Mouse (Mus musculus) kidney, embryonic 14.5 days (tissue): ENCODE measurements around the gene Tspan32. TPM values are rescaled to one million over a fixed set of nuclear protein-coding genes. Genes with fewer than 3 reads are reported as not detected.

Source experiments
- ATAC-seq: fragments of 200-750 bp; cut with Nextera tagmentation; 2 replicates; pipeline ENCODE4 v1.8.0; 2017; ENCODE audit warnings: moderate number of reproducible peaks, mild to moderate bottlenecking, moderate TSS enrichment, moderate library complexity; ENCODE audit not compliant: low FRiP score, low TSS enrichment
- H3K27ac ChIP-seq: fragments of 300-500 bp; sonication (generic); 2 replicates; pipeline ENCODE4 v1.5.1; 2014; ENCODE audit warnings: low read depth, mild to moderate bottlenecking, low read length, moderate library complexity, mixed read lengths
- H3K27me3 ChIP-seq: fragments of 300-500 bp; sonication (generic); 2 replicates; pipeline ENCODE4 v1.6.1; 2014; ENCODE audit warnings: mild to moderate bottlenecking, low read length; ENCODE audit not compliant: control insufficient read depth, insufficient read depth
- H3K36me3 ChIP-seq: fragments of 300-500 bp; sonication (generic); 2 replicates; pipeline ENCODE4 v1.6.1; 2014; ENCODE audit warnings: low read length, mixed read lengths; ENCODE audit not compliant: control insufficient read depth, insufficient read depth
- H3K4me1 ChIP-seq: fragments of 300-500 bp; sonication (generic); 2 replicates; pipeline ENCODE4 v1.6.1; 2014; ENCODE audit warnings: low read length, mixed read lengths; ENCODE audit not compliant: control insufficient read depth, insufficient read depth
- H3K4me2 ChIP-seq: fragments of 300-500 bp; sonication (generic); replicated peaks from 2 replicates; pipeline ENCODE4 v1.6.1; 2014; ENCODE audit warnings: low read depth, mild to moderate bottlenecking, low read length
- H3K4me3 ChIP-seq: fragments of 300-500 bp; sonication (generic); 2 replicates; pipeline ENCODE4 v1.5.1; 2014; ENCODE audit warnings: mild to moderate bottlenecking, low read length
- H3K9ac ChIP-seq: fragments of 300-500 bp; sonication (generic); 2 replicates; pipeline ENCODE4 v1.6.1; 2014; ENCODE audit warnings: low read depth, mild to moderate bottlenecking, low read length, moderate library complexity
- H3K9me3 ChIP-seq: fragments of 300-500 bp; sonication (generic); 2 replicates; pipeline ENCODE4 v1.6.1; 2016; ENCODE audit warnings: low read length; ENCODE audit not compliant: control insufficient read depth
- WGBS: fragments of 180-500 bp; shearing (Covaris S2); extraction: QIAGEN DNeasy Blood & Tissue Kit; methylation state at CpG from one replicate; pipeline ENCODE4 v1.1.7; 2014; 5-methylcytosine and 5-hydroxymethylcytosine counted together
- polyA plus RNA-seq: library from polyadenylated mRNA; unstranded; fragments of >200 nt; fragmentation: Nextera tagmentation; extraction: Ambion mirVana; gene quantifications from 2 replicates; pipeline ENCODE4 v1.2.1, GENCODE M21; 2014

Gene Tspan32
- polyA plus RNA-seq, 1 experiment from 2014 or later, result 0.97 TPM

GRCm38 (mm10) chr7:143037306-143037705 lies 32.5 kb downstream of the Tspan32 start:
- Histone ChIP-seq H3K9ac (no peak overlapping the region), H3K27ac (no peak overlapping the region), H3K36me3 (no peaks in the 10 kb centered on the region), H3K27me3 (no peaks in the 10 kb centered on the region), H3K4me3 (no peak overlapping the region), H3K4me1 (peaks cover 7% of the 10 kb centered on the region; the same call in 1 of the 2 replicates), H3K9me3 (no peaks in the 10 kb centered on the region), H3K4me2 (no peak overlapping the region)
- no peak for ATAC-seq
- WGBS, result 90% methylated on average over 4 of the region's 4 CpGs

DNA sequence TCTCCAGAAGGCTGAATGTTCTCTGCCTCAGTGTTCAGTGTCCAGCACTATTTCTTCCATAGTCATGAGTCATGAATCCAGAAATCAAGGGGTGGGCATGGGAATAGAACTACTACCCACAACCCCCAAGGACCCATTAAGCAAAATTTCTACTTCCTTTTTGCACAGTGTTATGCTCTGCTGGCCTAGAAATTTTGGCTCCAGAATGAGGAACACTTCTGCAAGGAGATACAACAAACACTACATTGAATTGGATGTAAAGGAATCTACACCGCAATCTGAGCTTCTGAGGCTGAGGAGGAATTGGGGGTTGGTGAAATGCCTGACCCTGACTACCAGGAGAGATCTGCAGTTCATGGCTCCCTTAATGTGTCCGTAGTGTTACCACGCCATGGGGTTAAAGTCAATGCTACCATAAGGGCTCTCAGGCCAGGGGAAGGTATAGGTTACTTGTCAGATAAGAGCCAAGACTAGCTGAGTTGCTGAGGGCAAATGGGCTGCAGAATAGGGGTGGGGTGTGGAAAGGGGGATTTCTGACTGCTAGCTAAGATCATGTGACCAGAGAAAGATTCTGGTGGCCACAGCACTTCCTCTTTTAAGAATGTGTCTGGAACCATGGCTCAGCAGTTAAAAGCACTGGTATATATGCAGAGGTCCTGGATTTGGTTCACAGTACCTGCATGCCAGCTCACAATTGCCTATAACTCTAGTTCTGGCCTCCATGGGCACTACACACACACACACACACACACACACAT lies 33.5 kb downstream of the Tspan32 start:
- 87% methylated on average over 3 of the region's 3 CpGs for WGBS
- Histone ChIP-seq H3K27me3 (no peaks in the 10 kb centered on the region), H3K27ac (no peak overlapping the region), H3K4me1 (peaks cover 11% of the 10 kb centered on the region; the same call in 1 of the 2 replicates), H3K9me3 (no peaks in the 10 kb centered on the region), H3K4me2 (no peak overlapping the region), H3K4me3 (no peak overlapping the region), H3K36me3 (no peaks in the 10 kb centered on the region), H3K9ac (no peak overlapping the region)
- ATAC-seq, result no peak

DNA sequence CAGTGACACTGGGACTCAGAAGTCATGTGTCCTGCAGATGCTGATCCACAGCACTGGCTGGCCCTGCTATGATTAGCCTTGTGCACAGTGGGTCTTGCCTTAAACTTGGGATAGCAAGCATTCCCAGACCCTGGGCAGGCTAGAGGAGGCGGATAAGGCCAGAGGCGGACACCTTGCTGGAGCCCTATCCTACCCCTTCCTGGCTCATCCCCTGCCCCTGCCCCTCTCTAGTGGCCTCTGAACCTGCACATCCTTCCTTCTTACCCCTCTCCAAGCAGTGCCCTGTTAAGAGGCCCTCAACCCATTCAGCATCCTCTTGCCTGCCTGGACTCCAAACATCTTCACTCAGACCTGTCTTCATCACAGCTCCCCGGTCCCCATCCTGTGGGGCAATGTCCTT lies 35.7 kb downstream of the Tspan32 start:
- peak; percentile 46; the same call in 1 of the 2 replicates for ATAC-seq
- Histone ChIP-seq H3K27me3 (no peaks in the 10 kb centered on the region), H3K9ac (no peak overlapping the region), H3K9me3 (no peaks in the 10 kb centered on the region), H3K4me3 (no peak overlapping the region), H3K4me2 (no peak overlapping the region), H3K27ac (no peak overlapping the region), H3K4me1 (peaks cover 11% of the 10 kb centered on the region; the same call in 1 of the 2 replicates), H3K36me3 (no peaks in the 10 kb centered on the region)
- 94% methylated on average over 3 of the region's 3 CpGs for WGBS

DNA sequence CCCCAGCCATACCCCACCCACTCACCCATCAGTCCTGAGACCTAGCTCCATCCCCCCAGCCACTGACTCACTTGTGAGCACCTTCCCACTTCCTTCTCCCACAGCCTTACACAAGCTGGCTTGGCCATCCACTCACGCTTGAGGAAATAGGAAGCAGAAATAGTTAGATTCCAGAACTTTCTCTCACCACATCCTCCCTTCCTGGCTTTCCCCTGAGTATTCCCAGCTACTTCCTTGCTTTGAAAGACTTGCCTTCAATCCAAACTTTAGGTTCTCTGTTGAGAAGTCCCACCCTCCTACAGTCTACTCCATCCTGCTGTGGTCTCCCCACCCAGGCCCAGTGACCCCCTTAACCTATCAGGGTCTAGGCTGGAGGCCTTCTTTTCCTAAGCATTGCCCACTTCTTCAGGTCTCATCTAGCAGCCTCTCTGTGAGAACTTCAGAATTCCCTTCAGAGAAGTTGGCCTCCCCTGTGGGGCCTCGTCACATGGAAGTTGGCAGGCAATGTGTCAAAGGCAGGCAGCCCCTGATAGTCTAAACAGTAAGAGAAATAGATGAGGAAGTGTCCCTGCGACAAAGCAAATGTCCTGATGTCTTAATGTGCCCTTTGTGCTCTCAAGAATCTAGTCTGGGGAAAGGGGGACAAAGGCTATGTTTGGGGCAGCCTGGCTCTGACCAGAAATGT lies 36.4 kb downstream of the Tspan32 start:
- Histone ChIP-seq H3K9ac (no peak overlapping the region), H3K27ac (no peak overlapping the region; the same call in 1 of the 2 replicates), H3K36me3 (no peaks in the 10 kb centered on the region), H3K4me3 (no peak overlapping the region), H3K4me2 (no peak overlapping the region), H3K9me3 (no peaks in the 10 kb centered on the region), H3K27me3 (no peaks in the 10 kb centered on the region), H3K4me1 (peaks cover 11% of the 10 kb centered on the region; the same call in 1 of the 2 replicates)
- ATAC-seq, result no peak
- 77% methylated on average over 3 of the region's 3 CpGs for WGBS

- no peaks in the 10 kb centered on the region for H3K9me3 ChIP-seq
- H3K27me3 ChIP-seq, result no peaks in the 10 kb centered on the region
- peak overlapping the region; percentile 51; the same call in 1 of the 2 replicates for H3K27ac ChIP-seq
- WGBS, result 63% methylated on average over 3 of the region's 3 CpGs
- H3K4me3 ChIP-seq, result no peak overlapping the region
- no peaks in the 10 kb centered on the region for H3K36me3 ChIP-seq
- no peak for ATAC-seq
- H3K4me2 ChIP-seq, result no peak overlapping the region
- H3K4me1 ChIP-seq, result peaks cover 11% of the 10 kb centered on the region; the same call in 1 of the 2 replicates
- H3K9ac ChIP-seq, result no peak overlapping the region
Measured at GRCm38 (mm10) chr7:143042089-143042488, 37.2 kb downstream of the Tspan32 start.

DNA sequence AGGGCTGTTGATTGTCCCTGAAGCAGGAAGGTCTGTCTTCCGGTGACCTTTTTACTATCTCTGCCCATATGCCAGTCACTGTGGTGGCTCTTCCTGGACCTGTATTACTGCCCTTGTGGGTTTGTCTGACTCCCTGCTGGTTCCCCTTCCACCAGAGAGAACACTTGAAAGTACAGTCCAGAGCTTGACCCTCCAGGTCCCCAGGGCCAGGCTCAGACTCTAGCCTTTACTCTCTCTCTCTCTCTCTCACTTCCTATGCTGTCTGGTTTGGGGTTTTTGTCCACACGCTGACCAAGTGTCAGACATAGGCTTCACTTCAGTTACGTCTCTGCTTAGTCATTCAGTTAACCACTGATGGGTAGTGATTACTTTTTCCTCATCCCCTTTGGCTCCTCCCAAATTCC lies 38.1 kb downstream of the Tspan32 start:
- WGBS, result 87% methylated on average over 3 of the region's 3 CpGs
- Histone ChIP-seq H3K4me2 (no peak overlapping the region), H3K36me3 (no peaks in the 10 kb centered on the region), H3K4me1 (peaks cover 11% of the 10 kb centered on the region; the same call in 1 of the 2 replicates), H3K4me3 (no peak overlapping the region), H3K27me3 (no peaks in the 10 kb centered on the region), H3K9me3 (no peaks in the 10 kb centered on the region), H3K9ac (no peak overlapping the region), H3K27ac (peak overlapping the region; percentile 51; the same call in 1 of the 2 replicates)
- no peak for ATAC-seq

DNA sequence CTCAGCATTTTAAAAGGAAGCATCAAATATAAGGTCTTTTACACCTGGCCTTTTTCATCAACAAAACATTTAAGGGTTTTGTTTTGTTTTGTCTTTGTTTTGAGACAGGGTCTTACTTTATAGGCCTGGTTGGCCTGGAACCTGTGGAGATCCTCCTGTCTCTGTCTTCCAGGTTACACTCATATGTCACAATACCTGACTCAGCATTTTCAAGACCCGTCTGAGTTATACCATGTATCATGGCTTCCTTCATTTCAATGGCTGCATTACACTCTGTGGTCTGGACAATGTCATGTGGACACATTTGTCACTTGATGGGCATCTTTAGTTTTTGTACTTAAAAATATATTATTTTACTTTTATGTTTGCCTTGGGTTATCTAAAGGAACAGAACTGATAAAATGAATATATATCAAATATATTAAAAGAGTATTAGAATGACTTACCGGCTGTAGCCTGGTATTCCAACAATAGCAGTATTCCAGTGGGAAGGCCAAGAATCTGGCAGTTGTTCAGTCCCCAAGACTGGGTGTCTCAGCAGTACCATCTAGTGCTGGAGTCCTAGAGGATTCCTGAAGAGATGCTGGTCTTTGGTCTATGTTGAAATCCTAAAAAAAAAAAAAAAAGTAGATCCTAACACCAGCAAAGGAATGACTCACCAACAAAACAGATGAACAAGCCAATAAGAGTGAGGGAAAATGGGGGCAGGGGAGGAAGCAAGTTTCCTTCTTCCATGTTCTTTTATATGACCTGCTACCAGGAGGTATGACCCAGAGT lies 39.4 kb downstream of the Tspan32 start:
- Histone ChIP-seq H3K4me3 (no peak overlapping the region), H3K27ac (no peak overlapping the region), H3K9ac (no peak overlapping the region), H3K36me3 (no peaks in the 10 kb centered on the region), H3K4me2 (no peak overlapping the region), H3K4me1 (peaks cover 11% of the 10 kb centered on the region; the same call in 1 of the 2 replicates), H3K9me3 (no peaks in the 10 kb centered on the region), H3K27me3 (no peaks in the 10 kb centered on the region)
- ATAC-seq, result no peak
- WGBS, result 92% methylated on average over 2 of the region's 2 CpGs

DNA sequence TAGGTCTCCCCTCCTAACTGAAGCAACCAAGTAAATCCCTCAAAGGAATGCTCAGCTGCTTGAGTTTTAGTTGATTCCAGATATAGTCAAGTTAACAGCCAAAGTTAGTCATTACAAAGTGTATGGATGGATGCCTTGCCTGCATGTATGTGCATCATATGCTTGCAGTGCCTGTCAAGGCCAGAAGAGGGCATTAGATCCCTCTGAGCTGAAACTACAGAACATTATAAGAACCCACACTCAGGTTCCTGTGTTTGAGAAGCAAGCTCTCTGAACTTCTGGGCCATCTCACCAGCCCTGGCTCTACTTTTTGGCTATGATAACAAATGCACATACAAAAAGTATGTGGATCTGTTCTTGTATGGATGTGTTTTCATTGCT lies 40.0 kb downstream of the Tspan32 start:
- Histone ChIP-seq H3K4me2 (no peak overlapping the region), H3K4me1 (peaks cover 11% of the 10 kb centered on the region; the same call in 1 of the 2 replicates), H3K4me3 (no peak overlapping the region), H3K27me3 (no peaks in the 10 kb centered on the region), H3K27ac (no peak overlapping the region), H3K9me3 (no peaks in the 10 kb centered on the region), H3K36me3 (no peaks in the 10 kb centered on the region), H3K9ac (no peak overlapping the region)
- ATAC-seq, result no peak
